Mouse (Mus musculus) lung, postnatal 25 days (tissue): ENCODE results near the gene Ttf1.

Experiments
- DNase-seq: peaks from one replicate; pipeline ENCODE4 v3.0.0; 2022; ENCODE audit warnings: low spot score

Ttf1 gene

GRCm38 (mm10) chr2:29130118-29130899 lies 70.2 kb downstream of the Ttf1 start:
- DNase-seq: peak; percentile 1

- no peak for DNase-seq
These were observed 75.1 kb downstream of the Ttf1 start for GRCm38 (mm10) chr2:29135161-29135560.
